Mouse (Mus musculus) heart, embryonic 14.5 days (tissue): ENCODE results near the gene 4930522H14Rik. TPM values are rescaled to one million over a fixed set of nuclear protein-coding genes. Genes with fewer than 3 reads are reported as not detected.
A peak's percentile ranks its signal among the peaks of the same experiment; 100 is the strongest.

Experiments used
- ATAC-seq: fragments of 200-750 bp; cut with Nextera tagmentation; 2 replicates; pipeline ENCODE4 v1.8.0; 2017; ENCODE audit warnings: low read depth, moderate TSS enrichment; ENCODE audit not compliant: insufficient number of reproducible peaks, insufficient read depth, low FRiP score
- H3K27ac ChIP-seq, 2 experiments: fragments of 200-500 bp in 1 of 2; fragments of 300-500 bp in 1 of 2; sonication (generic) in 1 of 2; replicated peaks in 1 of 2; 2 replicates each; pipeline ENCODE4 v1.5.1; 2012 to 2014; ENCODE audit warnings: low read depth in 2 of 2, low read length in 2 of 2, control low read depth in 1 of 2, mild to moderate bottlenecking in 1 of 2, mixed read lengths in 1 of 2; ENCODE audit not compliant: control insufficient read depth in 1 of 2, insufficient read depth in 1 of 2
- H3K27me3 ChIP-seq: fragments of 300-500 bp; sonication (generic); 2 replicates; pipeline ENCODE4 v1.6.1; 2014; ENCODE audit warnings: mild to moderate bottlenecking, low read length, control low read depth; ENCODE audit not compliant: control insufficient read depth, insufficient read depth
- H3K36me3 ChIP-seq: fragments of 300-500 bp; sonication (generic); 2 replicates; pipeline ENCODE4 v1.6.1; 2014; ENCODE audit warnings: mild to moderate bottlenecking, control low read depth, low read length, mixed read lengths; ENCODE audit not compliant: control insufficient read depth, insufficient read depth
- H3K4me1 ChIP-seq, 2 experiments: fragments of 200-500 bp in 1 of 2; fragments of 300-500 bp in 1 of 2; sonication (generic) in 1 of 2; 2 replicates each; pipeline ENCODE4 v1.6.1; 2012 to 2014; ENCODE audit warnings: low read length in 2 of 2, control low read depth in 1 of 2, mixed read lengths in 1 of 2; ENCODE audit not compliant: control insufficient read depth in 2 of 2, insufficient read depth in 2 of 2
- H3K4me2 ChIP-seq: fragments of 300-500 bp; sonication (generic); 2 replicates; pipeline ENCODE4 v1.6.1; 2014; ENCODE audit warnings: mild to moderate bottlenecking, low read length
- H3K4me3 ChIP-seq, 2 experiments: fragments of 200-500 bp in 1 of 2; fragments of 300-500 bp in 1 of 2; sonication (generic) in 1 of 2; 2 replicates each; pipeline ENCODE4 v1.5.1; 2012 to 2014; ENCODE audit warnings: low read length in 2 of 2, mild to moderate bottlenecking in 2 of 2, control low read depth in 1 of 2, low read depth in 1 of 2, moderate library complexity in 1 of 2; ENCODE audit not compliant: control insufficient read depth in 1 of 2, insufficient read depth in 1 of 2
- H3K9ac ChIP-seq: fragments of 300-500 bp; sonication (generic); 2 replicates; pipeline ENCODE4 v1.6.1; 2014; ENCODE audit warnings: mild to moderate bottlenecking, low read length
- H3K9me3 ChIP-seq: fragments of 300-500 bp; sonication (generic); 2 replicates; pipeline ENCODE4 v1.6.1; 2016; ENCODE audit warnings: low read length, control low read depth; ENCODE audit not compliant: control insufficient read depth
- WGBS: fragments of 180-500 bp; shearing (Covaris S2); extraction: QIAGEN DNeasy Blood & Tissue Kit; methylation state at CpG from one replicate; pipeline ENCODE4 v1.1.7; 2014; 5-methylcytosine and 5-hydroxymethylcytosine counted together
- polyA plus RNA-seq: library from polyadenylated mRNA; unstranded; fragments of >200 nt; fragmentation: Nextera tagmentation; extraction: Ambion mirVana; gene quantifications from 2 replicates; pipeline ENCODE4 v1.2.1, GENCODE M21; 2014

The 4930522H14Rik gene
- polyA plus RNA-seq, 1 experiment from 2014 or later, result not detected

DNA sequence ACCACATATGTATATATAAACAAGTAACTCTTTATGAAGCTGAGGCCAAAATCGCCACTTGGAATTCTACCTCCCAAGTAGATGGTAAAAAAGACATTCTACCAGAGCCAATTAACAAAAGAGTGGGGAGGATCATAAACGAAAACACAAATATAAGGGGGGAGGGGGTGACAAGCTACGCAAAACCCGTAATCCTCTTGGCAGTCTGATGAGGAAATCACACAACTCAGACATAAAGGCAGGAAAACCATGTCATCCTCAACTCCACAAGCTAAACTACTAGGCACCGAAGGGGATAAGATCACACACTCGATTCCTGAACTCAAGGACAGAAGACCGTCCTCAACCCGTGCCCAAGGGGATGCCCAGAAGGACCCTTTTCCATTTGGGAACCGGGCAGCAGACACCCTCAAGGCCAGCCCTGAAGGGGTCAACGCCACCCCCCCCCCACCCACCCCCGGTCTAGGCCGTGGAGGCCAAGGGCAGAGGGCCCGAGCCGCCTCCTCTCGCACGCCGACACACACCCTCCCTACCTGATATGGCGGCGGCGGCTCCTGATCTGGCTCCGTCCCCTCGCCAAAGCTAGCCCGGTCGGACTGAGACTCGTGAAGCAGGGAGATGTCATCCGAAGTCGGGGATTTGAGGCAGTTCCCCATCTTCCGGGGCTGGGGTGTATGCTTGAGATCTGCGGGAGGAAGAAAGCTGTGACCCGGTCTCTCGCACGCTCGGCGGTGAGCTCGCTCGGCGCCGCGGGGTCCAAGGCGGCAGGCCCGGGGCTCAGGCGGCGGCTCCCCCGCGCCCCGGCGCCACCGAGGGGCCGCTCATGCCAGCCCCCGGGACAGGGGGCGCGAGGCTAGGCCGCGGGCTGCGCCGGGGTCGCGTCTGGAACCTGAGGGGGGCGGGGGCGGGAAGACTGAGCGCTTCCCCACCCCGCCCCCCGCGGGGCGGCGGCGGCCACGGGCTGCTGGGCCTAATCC, 55.2 kb downstream of the 4930522H14Rik start:
- Histone ChIP-seq H3K27ac (peak overlapping the region; percentile 95 to 97), H3K4me1 (peaks cover 0 to 10% of the 10 kb centered on the region in 2 experiments; a peak in 3 of 4 replicates), H3K4me3 (peak overlapping the region; percentile 64 to 99), H3K9ac (peak overlapping the region; percentile 97), H3K9me3 (no peaks in the 10 kb centered on the region), H3K27me3 (no peaks in the 10 kb centered on the region), H3K36me3 (peaks cover 13% of the 10 kb centered on the region), H3K4me2 (peak overlapping the region; percentile 77)
- under 1% methylated on average over 64 of the region's 68 CpGs for WGBS
- peak; percentile 77 for ATAC-seq

DNA sequence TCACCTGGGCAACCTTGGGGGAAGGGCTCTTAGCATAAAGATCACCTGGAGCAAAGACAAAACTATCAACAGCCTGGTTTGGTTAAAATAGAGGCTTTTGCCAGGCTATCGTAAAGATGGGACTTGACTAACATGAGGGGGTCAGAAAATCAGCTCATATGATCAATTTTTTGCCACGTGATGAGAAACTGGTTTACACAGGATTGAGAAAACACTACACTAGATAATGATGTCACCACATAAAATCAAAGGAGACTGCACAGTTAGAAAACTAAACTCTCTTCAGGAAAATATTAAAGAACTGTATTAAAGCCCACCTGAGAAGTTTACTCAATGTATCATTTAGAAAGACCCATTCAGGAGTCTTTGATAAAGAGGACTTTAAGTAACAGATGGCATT, 56.0 kb downstream of the 4930522H14Rik start:
- peak overlapping the region; percentile 97 for H3K9ac ChIP-seq
- WGBS, result 38% methylated on average over 2 of the region's 2 CpGs
- no peak for ATAC-seq
- H3K27ac ChIP-seq, result peak overlapping the region in 1 of 2 experiments; percentile 95; a peak in 1 of 4 replicates
- H3K27me3 ChIP-seq, result no peaks in the 10 kb centered on the region
- H3K4me1 ChIP-seq, result peaks cover 0 to 16% of the 10 kb centered on the region in 2 experiments; a peak in 3 of 4 replicates
- H3K4me3 ChIP-seq, result peak overlapping the region; percentile 7 to 64; a peak in 3 of 4 replicates
- H3K9me3 ChIP-seq, result no peaks in the 10 kb centered on the region
- H3K4me2 ChIP-seq, result peak overlapping the region; percentile 77
- H3K36me3 ChIP-seq, result peaks cover 13% of the 10 kb centered on the region

DNA sequence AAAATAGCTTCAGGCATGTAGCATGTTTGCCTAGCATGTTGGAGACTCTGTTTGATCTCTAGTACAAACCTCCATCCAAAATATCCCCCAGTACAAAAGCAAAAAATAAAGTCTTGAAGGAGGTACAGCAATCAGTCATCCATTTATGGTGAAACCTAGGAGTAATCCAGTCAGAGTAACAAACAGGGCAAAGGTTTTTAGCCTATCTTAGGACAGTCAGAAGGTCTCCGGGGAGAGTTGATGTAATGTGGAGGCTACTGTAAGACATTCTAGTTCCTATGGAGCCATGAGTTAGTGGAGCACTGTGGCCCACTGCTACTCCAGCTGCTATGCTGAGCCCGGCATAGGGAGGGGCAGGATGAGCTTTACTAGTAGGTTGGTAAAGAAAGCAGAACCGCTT, 58.5 kb downstream of the 4930522H14Rik start:
- H3K9ac ChIP-seq, result no peak overlapping the region
- no peaks in the 10 kb centered on the region for H3K9me3 ChIP-seq
- H3K27me3 ChIP-seq, result no peaks in the 10 kb centered on the region
- no peak overlapping the region for H3K4me2 ChIP-seq
- H3K4me3 ChIP-seq, result no peak overlapping the region
- no peak for ATAC-seq
- WGBS, result 84% methylated on average over 3 of the region's 3 CpGs
- no peak overlapping the region for H3K27ac ChIP-seq
- peaks cover 0 to 16% of the 10 kb centered on the region in 2 experiments; a peak in 3 of 4 replicates for H3K4me1 ChIP-seq
- peaks cover 13% of the 10 kb centered on the region for H3K36me3 ChIP-seq

DNA sequence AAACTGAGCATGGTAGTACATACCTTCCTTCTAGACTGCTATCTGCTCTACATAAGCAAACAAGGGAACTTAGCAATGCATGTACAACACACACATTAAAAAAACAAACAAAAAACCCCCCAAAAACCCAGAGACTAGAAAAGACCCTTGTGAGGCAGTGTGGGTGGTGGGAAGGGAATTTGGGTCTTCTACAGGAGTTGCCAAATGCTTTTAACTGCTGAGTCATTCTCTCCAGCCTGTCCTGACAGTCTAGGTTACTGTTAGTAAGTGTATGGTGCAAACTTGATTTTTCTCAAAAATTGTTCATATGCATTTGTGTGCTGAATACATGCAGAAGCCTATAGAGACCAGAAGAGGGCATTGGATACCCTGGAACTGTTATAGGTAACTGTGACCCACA, 59.5 kb downstream of the 4930522H14Rik start:
- Histone ChIP-seq H3K36me3 (peaks cover 13% of the 10 kb centered on the region), H3K4me1 (peaks cover 0 to 16% of the 10 kb centered on the region in 2 experiments; a peak in 3 of 4 replicates), H3K9ac (no peak overlapping the region), H3K9me3 (no peaks in the 10 kb centered on the region), H3K4me3 (no peak overlapping the region), H3K4me2 (no peak overlapping the region), H3K27me3 (no peaks in the 10 kb centered on the region), H3K27ac (no peak overlapping the region)
- ATAC-seq, result no peak

DNA sequence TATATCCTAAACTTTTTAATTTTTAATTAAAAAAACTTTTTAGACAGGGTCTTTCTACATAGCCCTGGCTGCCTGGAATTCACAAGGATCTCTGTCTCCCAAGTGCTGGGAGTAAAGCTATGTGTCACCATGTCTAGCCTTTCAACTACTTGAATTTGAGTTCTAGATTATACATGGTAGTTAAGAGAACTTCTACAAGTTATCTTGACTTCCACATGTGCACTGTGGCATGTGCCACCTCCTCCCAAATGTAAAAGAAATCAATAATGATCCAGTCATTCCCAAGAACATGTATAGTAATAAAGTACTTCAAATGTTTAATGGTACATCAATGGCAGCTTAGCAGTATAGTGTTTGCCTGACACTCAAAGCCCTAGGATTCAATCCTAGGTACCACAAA, 63.4 kb downstream of the 4930522H14Rik start:
- H3K9me3 ChIP-seq, result no peaks in the 10 kb centered on the region
- no peak for ATAC-seq
- H3K27ac ChIP-seq, result no peak overlapping the region
- H3K9ac ChIP-seq, result no peak overlapping the region
- peaks cover 9% of the 10 kb centered on the region for H3K36me3 ChIP-seq
- peaks cover 0 to 13% of the 10 kb centered on the region in 2 experiments; a peak in 2 of 4 replicates for H3K4me1 ChIP-seq
- no peak overlapping the region for H3K4me3 ChIP-seq
- no peak overlapping the region for H3K4me2 ChIP-seq
- no peaks in the 10 kb centered on the region for H3K27me3 ChIP-seq

DNA sequence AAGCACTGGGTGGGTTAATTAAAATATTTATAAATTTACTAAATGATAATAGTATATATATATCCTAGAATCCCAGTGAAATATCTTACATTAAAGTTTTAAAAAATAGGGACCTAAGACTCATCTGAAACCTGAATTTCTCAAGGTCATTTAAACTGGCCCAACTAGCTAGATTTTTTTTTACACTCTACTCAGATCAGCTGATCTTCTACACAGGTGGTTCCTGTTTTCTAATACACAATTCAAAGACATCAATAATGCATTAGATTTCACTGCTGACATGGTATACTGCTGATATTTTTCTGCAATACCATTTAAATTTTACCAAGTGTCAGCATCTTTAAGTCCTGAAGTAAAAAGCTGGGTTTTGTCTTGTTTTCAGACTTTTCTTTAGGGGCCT, 67.2 kb downstream of the 4930522H14Rik start:
- Histone ChIP-seq H3K27me3 (no peaks in the 10 kb centered on the region), H3K36me3 (no peaks in the 10 kb centered on the region), H3K4me3 (no peak overlapping the region), H3K9ac (no peak overlapping the region), H3K4me1 (peaks cover 3 to 26% of the 10 kb centered on the region in 2 experiments), H3K27ac (no peak overlapping the region), H3K9me3 (no peaks in the 10 kb centered on the region), H3K4me2 (no peak overlapping the region)
- ATAC-seq, result no peak

DNA sequence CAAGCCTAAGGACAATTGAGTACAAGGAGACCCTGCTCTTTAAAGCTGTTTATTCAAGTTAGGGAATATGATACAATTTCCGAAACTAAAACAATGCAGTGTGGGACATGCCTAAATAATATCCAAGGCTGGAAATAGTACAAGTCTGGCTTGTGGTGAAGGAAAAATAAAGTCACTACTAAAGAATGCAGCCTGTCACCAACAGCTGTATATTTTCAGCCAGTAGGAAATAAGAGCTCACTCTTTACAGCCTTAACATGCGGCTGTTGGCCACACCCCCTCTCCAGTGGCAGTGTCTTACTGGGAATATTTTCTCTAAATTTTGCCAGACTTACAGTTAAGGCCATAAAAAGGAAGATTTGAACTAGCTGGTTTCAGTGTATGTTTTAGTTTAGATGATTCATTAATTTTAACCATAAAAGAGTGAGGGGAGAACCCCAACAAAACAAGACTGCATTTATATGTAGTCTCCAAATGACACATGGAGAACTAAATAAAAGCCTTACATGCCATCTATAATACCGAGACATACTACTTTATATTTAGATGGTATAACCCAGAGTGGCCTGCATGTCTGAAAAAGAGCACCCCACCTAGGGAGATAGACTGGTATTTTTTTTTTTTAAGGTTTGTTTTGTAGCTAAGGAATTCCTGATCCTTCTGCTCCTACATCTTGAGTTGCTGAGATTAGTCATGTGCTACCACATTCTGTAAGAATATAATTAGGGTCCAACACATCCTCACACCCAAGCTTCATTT, 70.5 kb downstream of the 4930522H14Rik start:
- Histone ChIP-seq H3K9me3 (no peaks in the 10 kb centered on the region), H3K4me2 (peak overlapping the region; percentile 51), H3K4me3 (no peak overlapping the region; a peak in 1 of 4 replicates), H3K9ac (peak overlapping the region; percentile 64), H3K4me1 (peaks cover 3 to 35% of the 10 kb centered on the region in 2 experiments), H3K27ac (peak overlapping the region; percentile 94 to 97), H3K27me3 (no peaks in the 10 kb centered on the region), H3K36me3 (peaks cover 3% of the 10 kb centered on the region; the same call in 1 of the 2 replicates)
- 11% methylated on average over 3 of the region's 3 CpGs for WGBS
- ATAC-seq, result peak; percentile 85
